Mouse (Mus musculus) forelimb bud, embryonic 11.5 days (tissue): Measurements from ENCODE around the gene Lrrc46.

ENCODE experiments used
- DNase-seq: peaks from one replicate; pipeline ENCODE4 v3.0.0-alpha.2; 2012; ENCODE audit warnings: low read depth, low spot score

The Lrrc46 gene

GRCm38 (mm10) chr11:97041022-97041899, at the start of gene Lrrc46, which contains the start of gene Mrpl10:
Gene Lrrc46, minus strand, starts transcription at chr11:97041407.
Gene Mrpl10, plus strand, starts transcription at chr11:97041560.
- peak; percentile 88 for DNase-seq

- no peak for DNase-seq
Measured at GRCm38 (mm10) chr11:97086365-97086764, 45.2 kb upstream of the Lrrc46 start.

GRCm38 (mm10) chr11:97084821-97085505, 43.8 kb upstream of the Lrrc46 start:
- DNase-seq, result no peak

GRCm38 (mm10) chr11:97083401-97084140, 42.4 kb upstream of the Lrrc46 start:
- DNase-seq, result no peak

- DNase-seq, result peak; percentile 63
Measured at GRCm38 (mm10) chr11:97082977-97083376, 41.8 kb upstream of the Lrrc46 start.

GRCm38 (mm10) chr11:97080291-97080690, 39.1 kb upstream of the Lrrc46 start:
- no peak for DNase-seq

- DNase-seq, result peak; percentile 66
Measured at GRCm38 (mm10) chr11:97078751-97079150, 37.5 kb upstream of the Lrrc46 start.

GRCm38 (mm10) chr11:97074235-97074634, 33.0 kb upstream of the Lrrc46 start:
- no peak for DNase-seq

GRCm38 (mm10) chr11:97072533-97072932, 31.3 kb upstream of the Lrrc46 start:
- DNase-seq, result peak; percentile 60

GRCm38 (mm10) chr11:97071129-97071528, 29.9 kb upstream of the Lrrc46 start:
- no peak for DNase-seq

- DNase-seq, result no peak
Measured at GRCm38 (mm10) chr11:97069770-97070169, 28.6 kb upstream of the Lrrc46 start.

- DNase-seq, result no peak
Measured at GRCm38 (mm10) chr11:97069333-97069732, 28.1 kb upstream of the Lrrc46 start.

GRCm38 (mm10) chr11:97066656-97067360, 25.6 kb upstream of the Lrrc46 start:
- DNase-seq, result no peak

GRCm38 (mm10) chr11:97065538-97066295, 24.5 kb upstream of the Lrrc46 start:
- no peak for DNase-seq

GRCm38 (mm10) chr11:97063921-97064295, 22.7 kb upstream of the Lrrc46 start:
- DNase-seq, result no peak

GRCm38 (mm10) chr11:97063274-97063920, 22.2 kb upstream of the Lrrc46 start:
- no peak for DNase-seq

GRCm38 (mm10) chr11:97052219-97052646, 11.0 kb upstream of the Lrrc46 start:
- no peak for DNase-seq

GRCm38 (mm10) chr11:97050944-97051586, 9.9 kb upstream of the Lrrc46 start:
- DNase-seq, result no peak

GRCm38 (mm10) chr11:97050216-97050943, 9.2 kb upstream of the Lrrc46 start, which contains the start of gene Osbpl7:
Gene Osbpl7, plus strand, starts transcription at chr11:97050628.
- DNase-seq, result peak; percentile 52
